Mouse (Mus musculus): ENCODE measurements around the gene Fth1. TPM values are rescaled to one million over a fixed set of nuclear protein-coding genes. Genes with fewer than 3 reads are reported as not detected.

The Fth1 gene
- total RNA-seq, 2 experiments from 2014 or later: 350 to 810 TPM

GRCm38 (mm10) chr19:9957965-9958364 is 22.4 kb upstream of the Fth1 start:
- no peak for ATAC-seq (replicated peaks; ENCODE audit: poor library complexity, severe bottlenecking)

GRCm38 (mm10) chr19:9960769-9961168 is 19.6 kb upstream of the Fth1 start:
- no peak for ATAC-seq (replicated peaks; ENCODE audit: poor library complexity, severe bottlenecking)

- ATAC-seq (replicated peaks; ENCODE audit: poor library complexity, severe bottlenecking): no peak
Observed at GRCm38 (mm10) chr19:9964205-9964916, 16.0 kb upstream of the Fth1 start.

GRCm38 (mm10) chr19:9966096-9966867 is 14.1 kb upstream of the Fth1 start:
- ATAC-seq (replicated peaks; ENCODE audit: poor library complexity, severe bottlenecking): peak; percentile 89

- ATAC-seq (replicated peaks; ENCODE audit: poor library complexity, severe bottlenecking): no peak
Observed at GRCm38 (mm10) chr19:9968081-9968787, 12.2 kb upstream of the Fth1 start.

- ATAC-seq (replicated peaks; ENCODE audit: poor library complexity, severe bottlenecking): peak; percentile 85
Observed at GRCm38 (mm10) chr19:9974853-9975252, 5.5 kb upstream of the Fth1 start.

GRCm38 (mm10) chr19:9977085-9977484 is 3.3 kb upstream of the Fth1 start:
- ATAC-seq (replicated peaks; ENCODE audit: poor library complexity, severe bottlenecking): no peak

- ATAC-seq (replicated peaks; ENCODE audit: poor library complexity, severe bottlenecking): peak; percentile 34
Observed at GRCm38 (mm10) chr19:9978431-9978951, 1.9 kb upstream of the Fth1 start.

GRCm38 (mm10) chr19:9979156-9979555 is 1.2 kb upstream of the Fth1 start:
- no peak for ATAC-seq (replicated peaks; ENCODE audit: poor library complexity, severe bottlenecking)

GRCm38 (mm10) chr19:9981621-9982020 is 1.2 kb downstream of the Fth1 start:
- no peak for ATAC-seq (replicated peaks; ENCODE audit: poor library complexity, severe bottlenecking)

- ATAC-seq (replicated peaks; ENCODE audit: poor library complexity, severe bottlenecking): peak; percentile 66
Observed at GRCm38 (mm10) chr19:9982151-9982851, 1.9 kb downstream of the Fth1 start.

- peak; percentile 54 for ATAC-seq (replicated peaks; ENCODE audit: poor library complexity, severe bottlenecking)
Observed at GRCm38 (mm10) chr19:9982852-9983542, 2.6 kb downstream of the Fth1 start.

- ATAC-seq (replicated peaks; ENCODE audit: poor library complexity, severe bottlenecking): peak; percentile 23
Observed at GRCm38 (mm10) chr19:9984111-9985055, 4.0 kb downstream of the Fth1 start.

- no peak for ATAC-seq (replicated peaks; ENCODE audit: poor library complexity, severe bottlenecking)
Observed at GRCm38 (mm10) chr19:9985190-9985899, 4.9 kb downstream of the Fth1 start.

- ATAC-seq (replicated peaks; ENCODE audit: poor library complexity, severe bottlenecking): no peak
Observed at GRCm38 (mm10) chr19:9985900-9986421, 5.6 kb downstream of the Fth1 start.

- no peak for ATAC-seq (replicated peaks; ENCODE audit: poor library complexity, severe bottlenecking)
Observed at GRCm38 (mm10) chr19:9987192-9987591, 6.8 kb downstream of the Fth1 start.

- no peak for ATAC-seq (replicated peaks; ENCODE audit: poor library complexity, severe bottlenecking)
Observed at GRCm38 (mm10) chr19:9987593-9987992, 7.2 kb downstream of the Fth1 start.
